Mouse (Mus musculus): Measurements from ENCODE around the gene Ric8b.

Ric8b gene

GRCm38 (mm10) chr10:85006573-85007310, 89.3 kb downstream of the Ric8b start:
- no peak for DNase-seq (ENCODE audit: low read depth, low spot score)

- no peak for DNase-seq (ENCODE audit: low read depth, low spot score)
Observed at GRCm38 (mm10) chr10:85007861-85008840, 90.7 kb downstream of the Ric8b start.

DNA sequence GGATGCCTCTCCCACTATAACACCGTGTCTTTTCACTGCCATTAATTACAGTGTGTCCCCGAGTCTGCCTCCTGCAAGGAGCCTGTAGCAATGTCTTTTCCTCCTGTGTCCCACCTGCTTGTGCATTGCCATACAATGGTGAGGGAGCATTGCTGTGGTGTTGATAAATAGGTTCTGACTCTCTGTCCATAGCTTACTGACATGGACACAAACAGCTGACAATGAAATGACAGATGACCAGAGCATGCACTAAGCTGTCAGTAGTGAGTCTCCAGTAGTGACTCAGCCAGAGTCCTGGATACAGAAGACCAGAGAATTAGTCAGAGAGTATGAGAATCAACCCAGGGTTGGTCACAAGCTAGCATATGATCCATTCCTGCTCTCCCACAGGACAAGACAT, 93.7 kb downstream of the Ric8b start:
- no peak for DNase-seq (ENCODE audit: low read depth, low spot score)

DNA sequence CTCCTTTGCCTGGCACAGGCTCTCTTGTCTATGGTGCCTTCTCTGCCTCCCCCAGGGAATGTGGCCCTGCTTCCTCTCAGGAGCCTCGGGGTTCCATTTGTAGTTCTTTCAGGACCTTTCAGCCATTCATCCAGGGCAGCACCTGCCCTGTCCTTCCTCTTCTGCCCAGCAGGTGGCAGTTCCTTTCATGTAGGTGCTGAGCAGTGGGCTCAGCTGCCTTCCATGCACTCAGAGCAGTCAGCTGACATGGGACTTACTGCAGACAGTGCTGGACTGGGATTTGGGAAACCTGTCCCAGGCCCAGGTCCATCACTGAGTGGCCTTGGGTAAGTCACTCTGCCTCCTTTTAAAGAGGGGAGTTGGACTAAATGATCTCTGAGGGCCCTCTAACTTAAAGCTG, 96.0 kb downstream of the Ric8b start:
- peak; percentile 47 for DNase-seq (ENCODE audit: low read depth, low spot score)

DNA sequence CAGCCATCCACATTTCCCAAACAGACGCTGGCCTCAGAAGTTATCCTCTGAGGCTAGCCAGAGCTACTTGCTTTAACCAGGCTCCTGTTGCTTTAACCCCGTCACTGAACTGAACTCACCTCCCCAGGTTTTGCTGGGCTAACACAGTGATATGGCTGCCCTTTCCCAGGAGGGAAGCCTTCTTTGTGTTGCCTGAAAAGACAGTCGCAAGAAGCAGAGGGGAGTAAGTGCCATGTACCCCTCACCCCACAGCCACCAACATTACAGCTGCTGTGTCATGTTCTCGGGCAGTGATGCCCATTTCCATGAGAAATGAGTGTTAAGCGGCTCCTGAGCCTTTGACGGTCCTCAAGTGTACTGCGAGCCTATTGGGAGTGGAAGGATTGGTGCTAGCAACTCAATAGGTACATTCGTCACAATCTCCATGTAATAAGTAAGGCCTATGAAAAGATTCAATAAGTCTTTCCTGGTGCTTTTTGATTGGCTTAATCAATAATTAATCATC, 96.6 kb downstream of the Ric8b start:
- DNase-seq (ENCODE audit: low read depth, low spot score) = no peak

GRCm38 (mm10) chr10:85014456-85014976, 97.1 kb downstream of the Ric8b start:
- no peak for DNase-seq (ENCODE audit: low read depth, low spot score)

- DNase-seq (ENCODE audit: low read depth, low spot score) = no peak
Observed at GRCm38 (mm10) chr10:85022647-85023312, 105.4 kb downstream of the Ric8b start.

GRCm38 (mm10) chr10:85023313-85023666, 105.9 kb downstream of the Ric8b start:
- no peak for DNase-seq (ENCODE audit: low read depth, low spot score)

DNA sequence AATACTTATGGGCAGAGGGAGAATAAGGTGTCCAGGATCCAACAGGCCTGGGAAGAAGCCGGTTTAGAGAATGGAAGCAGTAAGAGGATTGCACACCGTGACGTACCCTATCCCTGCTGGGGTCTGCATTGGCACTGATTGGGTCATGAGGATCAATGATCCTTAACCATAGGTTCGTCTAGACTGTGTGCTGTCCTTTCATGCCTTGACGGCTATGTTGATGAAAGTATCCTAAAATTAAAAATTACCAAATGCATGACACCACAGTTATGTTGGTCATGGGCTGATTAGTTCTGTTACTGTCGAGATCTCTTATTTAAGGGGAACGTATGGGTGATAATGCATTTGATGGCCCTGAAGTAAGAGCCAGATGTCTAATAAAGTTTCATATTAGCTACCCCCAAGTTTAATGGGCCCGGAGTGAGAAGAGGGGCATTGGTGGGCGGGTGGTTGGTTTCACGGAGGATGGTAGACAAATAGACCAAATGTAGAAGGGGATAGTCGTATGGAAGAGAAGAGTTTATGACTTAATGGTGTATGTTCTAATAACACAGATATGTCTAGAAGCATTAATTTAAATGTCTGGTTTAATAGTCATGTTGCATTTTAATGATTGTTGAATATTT, 108.5 kb downstream of the Ric8b start:
- no peak for DNase-seq (ENCODE audit: low read depth, low spot score)

- no peak for DNase-seq (ENCODE audit: low read depth, low spot score)
Observed at GRCm38 (mm10) chr10:85027619-85028175, 110.3 kb downstream of the Ric8b start.

DNA sequence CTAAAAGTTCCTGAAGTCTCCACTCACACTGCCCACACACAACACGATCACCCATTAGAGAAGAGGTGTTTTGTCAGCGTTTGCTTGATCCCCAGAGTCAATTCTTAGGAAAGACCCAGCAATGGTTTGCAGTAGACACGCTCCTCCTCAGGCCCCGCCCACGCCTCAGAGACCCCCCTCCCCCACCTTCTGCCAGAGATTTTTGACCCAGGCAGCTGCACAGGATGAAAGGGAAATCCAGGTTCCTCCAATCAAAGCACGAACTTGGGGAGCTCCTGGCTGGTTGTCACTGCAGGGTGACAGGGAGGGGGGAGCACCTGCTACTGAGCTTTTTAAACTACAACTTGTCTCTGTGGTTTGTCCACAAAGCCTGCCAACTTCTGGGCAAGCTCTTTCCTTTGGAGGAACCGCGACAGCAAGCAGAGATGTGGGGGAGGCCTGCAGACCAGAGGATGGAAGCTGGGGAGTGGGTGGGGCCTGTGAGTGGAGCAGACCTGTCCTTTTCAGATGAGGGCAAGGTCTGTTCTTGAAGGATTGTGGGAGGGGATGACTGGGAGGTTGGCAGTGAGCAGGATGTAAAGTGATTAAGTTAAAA, 117.8 kb downstream of the Ric8b start:
- DNase-seq (ENCODE audit: low read depth, low spot score) = no peak

DNA sequence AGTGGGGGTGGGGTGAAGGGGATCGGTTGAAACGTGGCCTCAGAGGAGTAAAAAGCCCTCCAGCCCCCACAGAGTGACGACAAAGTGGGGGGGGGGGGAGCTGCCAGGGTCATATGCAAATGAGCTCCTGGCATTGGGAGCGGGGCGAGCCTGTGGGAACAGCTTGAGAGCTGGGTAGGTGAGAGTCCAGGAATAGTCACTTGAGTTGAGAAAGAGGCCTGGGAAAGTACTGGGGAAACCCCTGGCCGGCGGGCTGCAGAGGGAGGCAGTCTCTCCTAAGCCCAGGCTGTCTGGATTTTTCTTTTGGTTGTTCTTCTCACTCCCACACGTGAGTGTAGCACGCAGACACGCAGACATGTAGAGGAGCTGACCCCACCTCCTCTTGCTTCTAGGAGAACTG, 120.7 kb downstream of the Ric8b start:
- no peak for DNase-seq (ENCODE audit: low read depth, low spot score)

- DNase-seq (ENCODE audit: low read depth, low spot score) = no peak
Observed at GRCm38 (mm10) chr10:85038852-85039251, 121.4 kb downstream of the Ric8b start.

DNA sequence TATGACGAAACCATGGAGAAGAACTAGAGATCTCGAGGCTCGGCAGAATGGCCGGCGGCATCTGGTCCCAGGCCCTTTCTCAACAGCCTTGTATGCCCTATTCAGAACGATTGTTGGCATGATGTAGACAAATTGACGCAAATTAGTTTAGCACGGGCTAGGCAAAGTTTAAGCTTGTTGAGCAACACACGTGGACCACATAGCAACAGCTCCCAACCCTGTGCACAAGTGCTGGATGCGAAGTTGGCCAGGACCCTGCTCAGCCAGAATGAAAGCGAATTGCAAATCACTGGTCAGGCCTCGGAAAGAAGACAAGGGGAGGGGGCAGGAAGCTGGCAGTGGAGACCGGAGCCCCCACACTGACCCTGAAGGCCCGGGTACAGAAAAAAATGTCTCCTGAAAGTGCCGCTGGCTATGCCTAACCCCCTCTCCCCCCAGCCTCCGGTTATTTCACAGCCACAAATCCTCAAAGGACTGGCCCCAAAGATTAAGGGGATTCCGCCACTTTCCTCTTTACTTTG, 126.8 kb downstream of the Ric8b start:
- no peak for DNase-seq (ENCODE audit: low read depth, low spot score)

GRCm38 (mm10) chr10:85044732-85045720, 127.6 kb downstream of the Ric8b start:
- no peak for DNase-seq (ENCODE audit: low read depth, low spot score)

DNA sequence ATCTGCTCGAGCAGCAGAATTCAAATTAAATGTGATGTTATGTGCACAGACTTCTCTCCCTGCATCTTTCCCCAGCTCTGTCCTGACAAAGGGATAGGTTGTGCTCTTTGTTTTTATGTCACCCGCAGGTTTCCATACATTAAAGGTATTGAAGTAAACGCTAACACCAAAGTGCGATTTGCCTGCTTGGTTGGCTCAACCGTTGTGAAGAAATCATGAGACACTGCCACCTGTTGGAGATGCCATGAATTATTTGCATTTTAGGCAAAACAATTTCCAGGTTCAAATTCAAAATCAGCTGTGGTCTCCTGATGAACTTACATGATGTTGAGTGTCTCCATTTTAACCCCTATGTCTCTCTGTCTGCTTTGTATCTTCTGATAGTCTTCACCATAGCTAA, 129.2 kb downstream of the Ric8b start:
- no peak for DNase-seq (ENCODE audit: low read depth, low spot score)

DNA sequence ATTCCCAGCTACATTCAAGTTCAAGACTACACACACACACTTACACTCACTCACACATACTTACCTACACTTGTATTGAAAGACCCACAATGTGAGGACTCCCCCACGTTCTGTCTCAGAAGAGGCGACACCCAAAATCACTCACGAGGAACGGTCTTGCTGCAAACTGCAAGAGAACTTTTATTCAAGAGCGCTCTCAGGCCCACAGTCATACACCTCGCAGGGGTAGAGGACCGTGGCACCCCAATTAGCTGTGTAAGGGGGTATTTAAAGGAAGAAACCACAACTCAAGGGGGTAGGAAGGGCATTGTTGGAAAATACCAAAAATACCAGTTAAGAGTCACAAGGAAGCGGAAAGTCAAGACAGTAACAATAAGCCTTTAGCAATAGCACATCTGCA, 130.6 kb downstream of the Ric8b start:
- DNase-seq (ENCODE audit: low read depth, low spot score) = no peak

- DNase-seq (ENCODE audit: low read depth, low spot score) = no peak
Observed at GRCm38 (mm10) chr10:85050668-85051208, 133.3 kb downstream of the Ric8b start.

- no peak for DNase-seq (ENCODE audit: low read depth, low spot score)
Observed at GRCm38 (mm10) chr10:85052451-85052850, 135.0 kb downstream of the Ric8b start.

Data from WW6 (cell line).